Mouse (Mus musculus) kidney, postnatal 10 days (tissue): ENCODE results near the gene Hadha.
A peak's percentile ranks its signal among the peaks of the same experiment; 100 is the strongest.

Experiments used
- DNase-seq: peaks from one replicate; pipeline ENCODE4 v3.0.0; 2021; ENCODE audit warnings: mixed read lengths

Gene Hadha

DNA sequence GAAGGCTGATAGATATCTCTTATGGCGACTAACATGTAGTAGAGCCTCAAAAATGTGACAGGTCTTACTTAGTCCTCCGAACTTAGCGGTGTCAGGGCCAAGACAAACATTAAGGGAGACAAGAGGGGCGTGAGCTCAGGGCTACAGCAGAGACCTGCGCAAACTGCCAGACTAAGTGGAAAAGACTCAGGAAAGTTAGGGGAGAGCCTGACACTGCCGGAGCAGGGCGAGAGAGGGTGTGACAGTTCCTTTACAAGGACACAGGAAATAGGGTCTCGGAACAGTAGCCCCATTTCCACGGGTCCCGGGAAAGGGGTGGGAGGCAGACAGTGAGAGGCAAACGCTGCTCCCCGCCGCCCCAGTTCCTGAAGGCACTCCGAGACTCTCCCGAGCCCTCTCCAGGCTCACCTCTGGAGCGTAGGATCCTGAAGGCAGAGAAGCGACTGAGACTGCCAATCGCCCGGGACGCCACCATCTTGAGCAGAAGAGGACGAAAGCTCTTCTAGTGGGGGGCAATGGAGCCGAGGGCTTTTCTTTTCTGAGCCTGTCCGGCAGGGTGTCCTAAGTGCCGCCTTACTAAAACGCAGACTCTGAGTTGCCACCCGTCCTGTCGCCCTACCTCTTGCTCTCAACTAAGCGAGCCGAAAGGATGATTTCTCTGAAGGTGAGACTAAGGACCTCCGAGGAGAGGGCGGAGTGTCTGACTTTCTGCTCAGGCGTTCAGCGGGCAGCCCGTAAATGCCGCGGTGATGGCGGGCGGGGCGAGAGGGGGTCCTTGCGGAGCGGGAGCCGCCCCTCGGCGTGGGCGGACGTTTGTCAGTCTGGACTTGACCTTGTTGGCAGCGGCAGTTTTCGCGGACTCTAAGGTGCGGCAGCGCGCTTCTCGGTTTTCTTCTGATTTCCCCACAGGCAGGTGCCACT is at the start of gene Hadha, which contains the start of gene Hadhb:
Gene Hadha (minus strand): TSS at position 689 of the 921 bp plus-strand sequence.
Gene Hadhb (plus strand): TSS at position 775 of the 921 bp plus-strand sequence.
- DNase-seq, result peak; percentile 96

DNA sequence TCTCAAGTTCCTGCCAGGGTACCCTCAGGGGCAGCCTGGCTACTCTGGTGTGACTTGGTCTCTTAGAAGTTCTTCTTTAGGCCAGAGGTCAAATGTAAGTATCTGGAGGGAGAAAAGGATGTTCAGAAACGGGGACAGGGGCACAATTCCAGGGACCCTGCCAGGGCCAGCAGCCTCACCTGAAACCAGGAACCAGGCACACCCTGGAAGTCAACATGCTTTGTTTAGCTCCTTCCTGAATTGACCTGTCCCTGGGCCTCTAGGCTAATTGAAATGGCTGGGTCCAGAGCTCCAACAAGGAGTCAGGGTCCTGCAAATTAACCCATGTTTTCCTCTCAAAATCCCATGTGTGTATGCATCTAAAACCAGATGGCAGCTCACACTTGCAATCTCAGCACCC is 49.5 kb upstream of the Hadha start:
- no peak for DNase-seq

DNA sequence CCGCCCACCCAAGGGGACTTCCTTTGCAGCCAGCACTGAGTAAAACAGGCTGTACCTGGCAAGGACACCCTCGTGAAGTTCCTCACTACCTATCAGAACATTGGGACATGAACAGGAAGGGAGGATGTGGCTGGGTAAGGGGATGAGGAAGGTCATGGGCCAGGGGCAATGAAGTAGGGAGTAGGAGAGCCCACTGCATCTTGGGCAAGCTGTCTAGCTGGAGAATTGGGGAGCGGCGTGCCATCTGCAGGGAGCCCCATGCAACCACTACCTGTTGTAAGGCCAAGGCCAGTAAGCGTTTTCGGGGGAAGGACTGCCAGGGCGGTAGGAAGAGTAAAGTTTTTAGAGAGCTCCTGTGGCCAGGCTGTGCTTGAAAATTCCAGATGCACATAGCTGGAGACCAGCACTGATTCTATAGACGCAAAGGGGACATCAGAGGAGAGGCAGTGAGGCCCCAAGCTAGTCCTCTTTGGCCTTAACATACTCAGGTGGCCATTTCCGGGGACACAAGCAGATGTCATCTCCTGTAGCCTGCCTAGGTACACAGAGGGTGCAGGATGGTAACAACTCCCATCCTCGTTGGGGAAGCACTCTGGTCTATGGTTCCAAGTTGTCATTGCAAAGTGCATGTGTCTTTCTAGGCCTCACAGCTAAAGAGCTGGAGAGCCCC is 48.4 kb upstream of the Hadha start:
- no peak for DNase-seq

DNA sequence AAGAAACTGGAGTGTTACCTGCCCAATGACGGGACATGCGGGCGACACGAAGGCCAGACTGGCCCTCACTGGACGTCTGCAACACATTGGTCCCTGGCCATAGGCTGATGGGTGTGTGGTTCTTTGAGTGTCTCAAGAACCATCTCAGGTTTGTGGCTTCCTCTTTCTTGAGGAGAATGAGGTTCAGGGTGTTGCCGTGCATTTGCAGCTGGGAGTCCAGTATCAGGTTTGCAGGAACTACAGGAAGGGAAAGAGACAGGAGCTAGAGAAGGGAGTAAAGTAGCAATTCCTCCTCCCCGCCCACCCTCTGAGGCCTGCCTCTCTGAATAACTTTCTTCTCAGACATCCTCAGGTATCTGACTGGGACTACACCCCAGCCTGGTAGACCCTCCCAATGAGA is 47.3 kb upstream of the Hadha start:
- DNase-seq, result no peak

DNA sequence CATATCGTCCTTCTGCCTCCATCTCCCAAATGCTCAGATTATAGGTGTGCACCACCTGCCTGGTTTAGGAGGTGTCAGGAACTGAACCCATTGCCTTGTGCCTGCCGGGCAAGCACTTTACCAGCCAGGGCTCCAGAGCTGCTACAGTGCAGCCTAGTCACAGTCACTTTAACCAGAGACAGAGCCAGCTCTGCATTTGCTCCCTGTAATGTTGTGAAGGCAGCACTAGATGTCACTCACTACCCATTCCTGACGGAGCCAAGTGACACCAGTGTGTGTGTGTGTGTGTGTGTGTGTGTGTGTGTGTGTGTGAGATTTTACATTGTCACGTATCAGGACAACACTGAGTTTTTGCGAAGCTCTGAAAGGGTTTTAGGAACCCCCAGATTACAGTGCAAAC is 46.6 kb upstream of the Hadha start:
- peak; percentile 59 for DNase-seq

DNA sequence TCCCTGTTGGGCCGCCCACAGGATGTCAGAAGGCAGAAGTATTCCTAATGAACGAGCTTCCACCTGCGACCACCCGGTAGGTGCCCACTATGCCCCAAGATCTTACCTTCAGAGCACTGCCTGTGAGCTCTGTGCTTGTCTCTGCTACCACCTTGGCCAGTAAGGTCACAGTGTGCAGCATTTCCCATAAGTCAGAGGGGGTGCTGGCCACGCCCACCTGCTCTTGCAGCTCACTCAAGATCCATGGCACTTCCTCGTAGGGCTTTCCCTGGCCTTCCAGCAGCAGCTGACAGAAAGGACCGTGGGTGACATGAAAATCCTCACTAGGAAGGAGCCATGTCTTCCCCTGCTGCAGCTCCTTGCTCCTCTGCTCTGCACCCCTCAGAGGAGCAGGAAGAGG is 43.3 kb upstream of the Hadha start:
- DNase-seq, result no peak

DNA sequence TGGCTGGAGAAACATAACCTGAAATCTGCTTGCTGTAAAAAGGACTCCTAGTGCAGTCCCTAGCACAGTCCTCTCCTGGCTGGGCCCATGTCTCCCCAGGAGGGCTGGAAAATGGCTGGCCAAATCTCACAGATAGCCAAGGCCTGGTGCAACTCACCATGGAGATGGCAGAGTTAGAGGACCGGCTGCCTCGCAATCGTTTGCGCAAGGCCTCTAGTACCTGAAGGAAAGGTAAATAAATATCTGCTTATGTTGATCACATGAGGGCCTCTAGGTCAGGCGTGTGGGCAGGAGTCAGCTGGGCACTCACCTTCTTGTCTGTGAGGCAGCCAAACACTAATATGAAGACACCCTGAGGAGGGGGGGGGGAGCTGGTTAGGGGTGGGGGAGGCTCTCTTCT is 40.4 kb upstream of the Hadha start:
- DNase-seq, result no peak

DNA sequence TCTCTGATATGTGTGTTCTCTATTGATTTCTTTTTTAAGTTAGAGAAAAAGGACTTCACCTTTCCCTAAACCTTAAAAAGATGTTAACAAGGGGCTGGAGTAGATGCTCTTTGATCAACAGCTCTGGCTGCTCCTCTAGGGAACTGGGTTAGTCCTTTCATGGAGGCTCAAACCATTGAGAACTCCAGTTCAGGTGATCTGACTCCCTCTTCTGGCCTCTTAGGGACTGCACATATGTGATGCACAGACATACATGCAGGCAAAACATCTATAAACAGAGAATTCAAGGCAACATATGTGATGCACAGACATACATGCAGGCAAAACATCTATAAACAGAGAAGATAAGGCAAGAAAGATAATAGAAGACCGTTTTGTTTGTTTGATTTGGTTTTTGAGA is 37.5 kb upstream of the Hadha start:
- DNase-seq, result no peak

DNA sequence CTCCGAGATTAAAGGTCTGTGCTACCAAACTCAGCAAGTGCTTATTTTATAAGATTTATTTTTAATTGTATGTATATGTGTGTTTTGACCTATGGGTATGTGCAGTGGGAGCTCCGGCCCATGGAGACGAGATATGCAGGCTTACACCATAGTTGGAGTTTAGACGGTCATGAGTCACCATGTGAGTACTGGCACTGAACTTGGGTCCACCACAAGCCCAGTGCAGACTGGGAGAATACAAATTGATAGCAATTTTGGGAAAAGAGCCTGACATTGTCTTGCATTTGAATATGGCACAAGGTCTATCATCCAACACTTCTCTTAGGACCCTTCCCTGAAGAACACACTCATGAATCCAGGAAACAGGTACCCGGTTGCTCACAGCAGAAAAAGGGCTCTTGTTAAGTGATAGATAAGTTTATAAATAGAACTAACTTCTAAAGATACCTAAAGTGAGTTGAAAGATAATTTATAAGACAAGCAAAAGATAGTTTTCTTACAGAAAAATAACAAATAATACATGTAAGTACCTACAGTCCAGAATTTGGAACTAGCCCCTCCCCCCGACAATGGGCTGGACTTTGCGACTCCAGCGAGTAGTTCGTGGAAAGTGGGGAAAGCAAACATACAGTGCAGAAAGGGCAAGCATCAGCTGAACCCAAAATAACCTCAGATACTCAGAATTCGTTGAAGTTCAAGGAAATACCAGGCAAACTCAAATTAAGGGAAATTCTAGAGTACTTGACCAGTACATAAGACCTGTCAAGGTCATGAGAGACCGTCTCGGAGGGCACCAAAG is 32.9 kb upstream of the Hadha start:
- DNase-seq, result no peak

DNA sequence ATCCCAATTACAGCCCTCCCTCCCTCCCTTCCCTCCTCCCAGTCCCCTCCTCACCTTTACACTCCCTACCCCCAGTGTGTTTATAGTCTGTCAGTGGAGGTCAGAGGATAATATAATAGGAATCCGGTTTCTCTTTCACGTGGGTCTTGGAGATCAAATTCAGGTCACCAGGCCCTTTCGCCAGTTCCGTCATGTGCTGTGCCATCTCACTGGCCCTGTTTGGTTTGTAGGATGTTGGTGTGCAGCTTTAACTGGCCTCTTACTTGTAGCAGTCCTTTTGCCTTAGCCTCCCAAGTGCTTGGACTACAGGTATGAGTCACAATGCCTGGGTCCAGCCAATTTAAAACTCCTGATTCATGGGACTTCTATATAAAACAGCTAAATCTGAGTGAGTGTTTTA is 20.8 kb upstream of the Hadha start:
- DNase-seq, result no peak

DNA sequence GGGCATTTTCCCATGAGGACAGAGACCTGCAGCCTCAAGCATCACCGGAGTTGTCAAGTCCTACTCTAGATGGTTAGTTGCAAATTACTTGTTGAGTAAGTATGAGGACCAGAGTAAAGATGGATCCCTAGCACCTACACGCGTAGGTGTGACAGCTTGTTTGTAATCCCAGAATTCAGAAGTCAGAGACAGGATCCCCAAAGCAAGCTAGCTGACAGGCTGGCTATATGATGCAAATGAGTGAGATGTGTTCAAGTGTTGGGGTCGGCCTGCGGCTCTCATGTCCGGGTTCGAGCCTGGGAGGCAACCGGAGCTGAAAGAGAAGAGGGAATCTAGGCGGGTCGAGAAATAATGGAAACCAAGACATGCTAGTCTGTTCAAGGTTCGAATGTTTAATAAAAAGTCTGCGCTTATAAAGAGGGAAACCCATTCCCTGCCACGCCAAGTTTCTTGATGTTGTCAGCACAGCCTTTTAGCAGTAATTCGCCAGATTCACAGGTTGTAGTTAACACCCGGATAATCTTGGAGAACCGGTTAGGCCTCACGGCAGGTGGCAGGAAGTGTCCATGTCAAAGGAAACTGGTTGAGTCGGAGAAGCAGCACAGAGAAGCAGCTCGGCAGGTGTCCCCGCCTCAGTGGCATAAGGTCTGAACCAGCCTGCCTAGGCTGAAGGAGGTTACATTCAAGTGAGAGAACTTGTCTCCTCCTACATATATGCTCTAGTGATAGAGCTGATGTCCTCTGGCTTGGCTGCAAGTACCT is 18.1 kb upstream of the Hadha start:
- DNase-seq, result no peak

DNA sequence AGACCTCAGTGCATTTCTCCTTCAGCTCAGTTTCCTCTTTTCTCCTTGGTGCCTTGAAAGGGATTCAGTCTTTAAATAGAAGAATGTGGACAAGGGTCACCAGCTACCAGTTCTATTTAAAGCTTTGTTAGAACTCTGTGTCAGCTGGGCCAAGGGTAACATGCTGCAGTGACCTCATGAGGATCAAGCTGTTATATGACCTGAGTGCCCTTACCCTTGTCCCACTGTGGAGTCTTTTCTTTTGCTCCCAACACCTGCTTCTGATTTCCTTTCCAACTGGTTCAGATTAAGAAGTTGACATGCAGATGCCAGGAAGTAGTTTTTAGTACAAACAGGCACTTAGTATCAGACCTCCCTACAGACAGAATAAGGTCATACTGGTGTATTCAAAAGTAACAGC is 17.2 kb upstream of the Hadha start:
- no peak for DNase-seq

DNA sequence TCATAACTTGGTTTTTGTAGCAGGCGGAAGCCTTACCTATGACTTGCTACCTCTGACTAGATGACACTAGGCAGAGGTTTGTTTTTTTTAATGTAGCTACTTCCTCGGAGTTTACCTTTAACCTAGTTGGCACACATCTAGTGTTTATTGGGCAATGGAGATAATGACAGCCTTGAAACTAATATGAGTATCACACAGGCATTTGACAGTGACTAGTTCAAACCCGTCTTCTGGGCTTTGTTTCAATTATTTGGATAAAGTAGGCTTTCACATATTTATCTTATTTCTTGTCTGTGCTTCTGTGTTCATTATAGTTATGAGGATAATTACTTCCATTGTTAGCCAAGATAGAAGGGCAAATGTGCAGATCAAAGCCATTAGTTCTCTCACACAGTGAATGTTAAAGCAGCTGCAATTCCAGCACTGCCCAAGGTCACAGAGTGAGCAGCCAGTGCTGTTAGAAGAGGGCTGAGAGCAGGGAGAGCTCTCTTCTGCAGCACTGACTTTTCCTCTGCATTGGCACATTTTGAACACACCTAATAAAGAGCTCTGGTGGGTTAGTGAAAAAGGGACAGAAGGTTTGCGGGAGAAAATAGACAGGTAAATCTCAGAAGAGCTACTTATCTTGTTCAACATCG is 15.5 kb upstream of the Hadha start:
- no peak for DNase-seq

DNA sequence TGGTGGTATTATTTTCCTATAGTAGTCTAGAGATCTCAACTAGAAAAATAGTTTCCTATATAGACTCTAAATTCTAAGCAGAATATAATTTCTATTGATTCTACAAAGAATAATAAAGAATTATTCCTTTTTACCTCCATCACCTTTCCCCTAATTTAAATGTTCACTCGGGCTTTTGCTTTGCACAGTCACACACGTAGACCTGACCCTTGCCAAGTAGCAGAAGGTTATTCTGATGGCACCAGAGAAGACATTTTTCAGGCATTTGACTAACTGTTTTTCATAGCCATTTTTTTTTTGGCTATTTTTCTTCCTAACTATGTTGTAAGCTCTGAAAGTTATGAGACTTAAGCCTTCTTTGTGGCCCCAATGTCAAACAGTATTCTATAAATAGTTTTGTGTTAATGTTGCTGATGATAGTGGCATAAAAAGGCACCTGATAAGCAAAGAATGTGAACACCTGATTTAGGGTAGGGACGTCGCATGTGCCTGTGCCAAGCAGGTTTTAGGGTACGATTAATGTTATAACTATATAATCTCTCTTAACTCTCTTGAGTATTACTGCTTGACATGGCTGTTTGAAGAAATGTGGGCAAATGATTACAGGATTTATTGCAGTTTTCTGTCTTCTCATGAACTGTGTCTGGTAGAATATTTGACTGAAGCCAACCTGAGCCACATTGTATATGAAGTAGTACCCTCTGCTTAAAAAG is 10.4 kb upstream of the Hadha start:
- no peak for DNase-seq

DNA sequence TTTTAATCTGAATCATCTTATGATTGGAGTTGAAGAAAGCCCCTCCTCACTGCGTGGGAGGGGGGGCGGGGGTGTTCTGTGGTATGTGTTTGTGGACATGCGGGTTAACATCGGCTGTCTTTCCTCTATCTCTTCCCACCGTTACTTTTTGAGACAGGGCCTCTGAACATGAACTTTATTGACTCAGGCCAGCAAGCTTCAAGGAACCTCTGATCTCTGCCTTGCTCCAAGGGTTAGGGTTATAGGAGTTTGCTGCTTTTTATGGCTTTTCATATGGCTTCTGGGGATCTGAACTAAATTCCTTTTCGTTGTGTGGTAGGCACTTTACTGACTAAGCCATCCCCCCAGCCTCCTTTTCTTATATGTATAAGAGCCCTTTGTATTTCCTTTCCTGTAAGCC is 7.4 kb upstream of the Hadha start:
- no peak for DNase-seq

DNA sequence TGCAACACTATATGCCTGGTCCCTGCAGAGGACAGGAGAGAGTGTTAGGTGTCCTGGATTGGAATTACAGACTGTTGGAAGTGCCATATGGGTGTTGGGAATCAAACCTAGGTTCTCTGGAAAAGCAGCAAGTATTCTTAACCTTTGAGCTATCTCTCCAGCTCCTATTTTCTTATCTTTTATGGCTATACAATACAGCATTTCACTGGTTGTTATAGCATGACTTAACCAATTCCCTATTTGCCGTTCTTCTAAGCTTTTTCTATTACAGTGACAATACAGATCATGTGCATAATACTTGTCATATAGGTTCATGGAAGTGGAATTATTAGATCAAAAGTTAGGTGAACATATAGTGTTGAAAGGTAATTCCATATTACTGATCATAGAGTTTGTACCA is 6.9 kb upstream of the Hadha start:
- DNase-seq, result no peak

DNA sequence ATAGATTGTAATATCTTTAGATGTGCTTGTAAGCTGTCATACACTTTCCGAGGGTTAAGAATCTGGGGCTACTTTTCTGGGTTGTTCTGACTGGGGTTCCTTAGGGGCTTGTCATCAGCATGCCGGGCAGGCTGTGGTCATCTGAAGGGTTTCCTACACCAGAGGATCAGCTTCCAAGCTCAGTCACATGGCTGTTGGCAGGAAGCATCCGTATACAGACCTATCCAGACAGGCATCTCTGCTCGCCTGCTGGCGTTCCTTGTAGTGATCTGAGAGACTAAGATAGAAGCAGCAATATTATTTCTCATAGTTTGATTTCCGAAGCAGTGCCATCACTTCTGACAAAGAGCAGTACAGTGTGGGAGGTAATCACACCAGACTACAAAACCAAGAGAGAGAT is 4.6 kb upstream of the Hadha start:
- no peak for DNase-seq

DNA sequence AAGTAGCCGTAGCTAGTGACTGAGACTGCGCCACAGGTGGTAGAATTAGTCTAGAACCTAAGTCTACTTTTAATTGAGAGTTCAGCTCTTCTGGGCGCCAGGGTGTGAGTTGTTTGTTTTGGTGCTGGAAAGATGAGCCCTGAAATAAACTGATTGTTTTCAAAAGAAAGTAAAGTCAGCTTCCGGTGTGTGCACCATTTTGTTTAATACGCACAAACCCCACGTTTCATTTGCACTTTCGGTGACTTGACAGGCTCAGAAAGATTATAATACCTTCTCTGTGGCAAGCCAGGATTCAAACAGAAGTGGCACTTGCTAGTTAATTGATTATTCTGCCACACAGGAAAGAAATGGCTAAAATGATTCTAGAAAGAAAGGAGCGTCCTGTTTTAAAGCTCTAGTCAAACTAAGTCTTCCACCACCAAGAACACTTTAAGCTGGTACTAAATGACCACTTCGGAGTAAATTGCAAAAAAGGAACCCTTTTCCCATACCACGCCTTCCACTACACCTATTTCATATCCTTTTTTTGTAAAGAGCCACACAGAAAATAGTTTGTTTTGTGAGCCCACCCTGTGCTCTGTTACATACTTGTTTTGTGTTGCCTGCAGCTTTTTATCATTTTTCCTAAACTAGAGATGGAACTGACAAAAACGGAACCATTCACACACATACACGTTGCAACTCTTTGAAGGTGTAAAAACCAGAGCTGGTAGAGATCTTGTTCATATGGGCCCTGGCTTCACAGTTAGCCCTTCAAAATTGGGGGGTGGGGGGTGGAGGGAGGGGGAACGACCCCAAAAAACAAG is 1.1 kb upstream of the Hadha start:
- no peak for DNase-seq

DNA sequence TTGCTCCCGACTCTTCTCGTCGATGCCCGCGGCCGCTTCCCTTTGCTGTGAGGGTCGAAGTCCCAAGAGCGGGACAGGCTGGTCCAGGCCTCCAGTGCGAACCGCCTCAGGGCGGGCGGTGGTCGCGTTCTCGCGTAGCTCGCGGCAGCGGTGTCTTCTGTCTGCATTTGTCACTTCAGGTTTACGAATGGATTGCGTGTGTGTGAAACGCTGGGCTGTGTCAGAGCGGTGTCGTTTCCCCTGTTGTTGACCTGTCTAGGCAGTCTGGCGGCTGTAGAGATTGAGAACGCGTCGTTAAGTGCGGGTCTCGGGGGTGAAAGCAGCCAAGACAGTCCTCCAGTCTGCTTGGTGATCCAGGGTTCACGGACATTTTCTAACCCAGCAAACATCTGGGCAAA is 432 bp upstream of the Hadha start:
- DNase-seq, result no peak

DNA sequence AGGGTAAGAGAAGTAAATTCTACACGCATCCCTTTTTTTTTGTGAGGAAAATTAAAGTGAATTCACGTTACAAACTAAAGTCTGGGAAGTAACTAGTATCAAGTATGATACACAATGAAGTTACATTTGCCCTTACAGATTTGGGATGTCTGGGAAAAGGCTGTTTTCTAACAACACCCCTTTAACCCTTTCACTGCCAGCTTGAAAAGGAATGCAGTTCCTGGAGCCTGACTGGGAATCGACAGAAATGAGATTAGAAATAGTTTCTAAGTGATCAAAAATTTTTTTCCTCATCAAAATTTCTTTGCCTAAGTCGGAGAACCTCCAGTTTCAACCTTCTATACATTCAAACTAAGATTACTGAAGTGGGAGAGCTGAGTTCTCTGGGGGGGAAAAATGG is 949 bp downstream of the Hadha start:
- DNase-seq, result peak; percentile 18

DNA sequence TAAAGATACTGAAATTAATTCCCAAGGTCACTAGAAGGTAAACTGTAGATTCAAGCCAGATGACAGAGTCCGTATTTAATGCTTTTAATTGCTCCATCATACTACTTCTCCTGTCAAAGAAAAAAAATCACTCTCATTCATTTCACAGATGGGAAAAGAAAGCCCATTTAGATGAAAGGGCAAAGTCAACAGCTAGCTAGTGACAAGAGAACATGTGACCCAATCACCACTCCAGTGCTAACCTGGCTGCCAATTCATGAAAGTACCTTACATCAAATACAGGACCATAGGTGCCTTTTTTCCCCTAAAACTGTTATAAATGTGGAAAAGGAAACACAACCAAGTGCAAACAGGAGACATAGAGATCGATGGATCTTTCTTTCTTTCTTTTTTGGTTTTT is 1.7 kb downstream of the Hadha start:
- DNase-seq, result no peak
